Mouse (Mus musculus): Measurements from ENCODE around the gene Twist2.
A peak's percentile ranks its signal among the peaks of the same experiment; 100 is the strongest.

Gene Twist2

GRCm38 (mm10) chr1:91875042-91875720 lies 73.9 kb downstream of the Twist2 start:
- peak; percentile 92 for DNase-seq

DNA sequence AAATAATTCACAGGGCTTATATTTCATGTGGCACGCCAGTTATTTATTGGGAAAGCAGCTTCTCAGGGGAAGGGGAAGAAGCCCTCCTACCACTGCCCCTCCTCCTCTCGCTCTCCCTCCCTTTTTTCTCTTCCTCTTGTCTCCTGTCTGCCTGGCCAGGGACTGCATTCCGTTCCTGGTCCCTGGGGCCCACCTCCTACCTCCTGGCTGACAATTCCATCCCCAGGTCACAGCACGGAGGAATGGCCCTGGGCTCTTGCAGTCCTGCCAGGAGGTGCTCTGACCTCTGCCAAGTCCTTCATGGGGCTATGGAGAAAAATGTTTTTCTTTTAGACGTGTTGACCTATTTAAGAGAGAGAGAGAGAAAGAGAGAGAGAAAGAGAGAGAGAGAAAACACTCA lies 77.4 kb downstream of the Twist2 start:
- DNase-seq = no peak

DNA sequence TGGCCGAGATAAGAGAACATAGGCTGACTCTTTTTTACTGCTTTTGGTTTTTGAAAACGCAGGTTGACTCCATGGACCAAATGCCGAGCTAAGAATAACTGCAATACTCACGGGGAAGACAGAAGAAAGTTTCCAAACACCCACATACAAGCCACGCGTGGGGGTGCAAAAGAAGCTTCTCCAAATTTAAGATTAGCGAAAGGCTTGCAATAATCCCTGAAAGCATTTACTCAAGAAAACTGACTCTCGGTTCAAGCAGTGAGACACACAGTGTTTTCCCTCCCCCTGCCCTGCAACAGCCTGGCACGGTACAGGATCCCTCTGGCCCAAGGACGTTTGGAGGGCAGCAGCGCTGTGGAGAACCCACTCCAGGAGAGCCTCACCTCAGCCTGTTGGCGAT lies 78.9 kb downstream of the Twist2 start:
- no peak for DNase-seq

GRCm38 (mm10) chr1:91880899-91881298 lies 79.6 kb downstream of the Twist2 start:
- DNase-seq = no peak

DNA sequence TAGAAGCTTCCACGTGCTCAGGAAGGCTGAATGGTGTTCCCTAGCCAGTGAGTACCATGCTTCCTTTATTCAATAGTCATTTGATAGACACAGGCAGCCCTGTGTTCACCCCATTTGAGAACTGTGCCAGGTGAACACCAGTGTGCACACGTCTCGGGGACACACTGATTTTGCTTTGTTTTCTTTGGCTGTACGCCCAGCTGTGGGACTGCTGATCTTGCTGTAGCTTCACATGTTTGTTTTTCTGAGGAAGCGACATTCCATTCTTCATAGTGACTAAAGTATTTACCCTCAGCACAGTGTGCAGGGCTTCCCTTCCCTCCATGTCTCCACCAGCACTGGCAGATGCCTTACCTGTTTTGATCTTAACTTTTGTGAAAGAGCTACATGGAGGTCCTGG lies 81.9 kb downstream of the Twist2 start:
- no peak for DNase-seq

DNA sequence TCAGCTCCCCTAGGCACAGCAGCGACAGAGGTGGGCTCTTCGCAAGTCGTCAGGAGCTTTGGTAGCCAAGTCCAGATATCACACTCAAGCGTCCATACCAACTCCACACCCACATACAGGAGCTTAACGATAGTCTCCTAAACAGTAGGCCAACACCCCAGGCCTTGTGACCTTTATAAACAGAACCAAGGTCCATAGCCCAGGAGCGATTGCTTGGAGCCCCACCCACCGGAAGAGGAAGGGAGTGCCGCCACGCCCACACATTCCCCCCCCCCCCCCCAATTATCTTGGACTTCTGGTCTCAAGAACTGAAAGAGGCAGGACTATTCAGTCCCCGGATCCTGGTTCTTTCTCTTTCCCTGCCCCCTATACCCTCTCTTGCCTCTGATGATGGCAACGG lies 92.3 kb downstream of the Twist2 start:
- DNase-seq = no peak

DNA sequence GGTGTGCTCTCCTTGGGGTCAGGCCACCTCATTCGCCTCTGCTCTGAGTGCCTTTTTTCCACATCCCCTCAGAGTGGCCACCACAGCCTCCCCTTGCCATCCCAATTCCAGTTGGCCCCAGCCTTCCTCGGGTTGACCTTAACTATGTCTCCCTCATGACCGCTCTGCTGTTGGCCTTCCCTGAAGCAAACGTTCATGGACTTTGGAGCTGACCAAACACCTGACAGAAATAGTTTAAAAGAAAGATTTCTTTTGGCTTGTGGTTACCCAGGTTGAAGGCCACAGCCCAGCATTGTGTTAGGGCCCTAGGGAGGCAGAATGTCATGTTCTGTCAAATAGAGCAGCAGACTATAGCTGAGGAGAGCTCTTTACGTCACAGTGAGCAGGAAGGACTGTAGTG lies 93.0 kb downstream of the Twist2 start:
- no peak for DNase-seq

- DNase-seq = no peak
These were observed 95.8 kb downstream of the Twist2 start for GRCm38 (mm10) chr1:91897078-91897477.
